Mouse (Mus musculus) embryonic fibroblast, embryonic 13.5 days (primary cell): ENCODE measurements around the gene H3f3a.

Experiments
- CTCF ChIP-seq: IDR thresholded peaks from 2 replicates; pipeline ENCODE4 v1.5.1; 2011; ENCODE audit warnings: mild to moderate bottlenecking, control low read depth, low read length, moderate library complexity, borderline replicate concordance; ENCODE audit not compliant: insufficient read depth
- POLR2A ChIP-seq: IDR thresholded peaks from 2 replicates; pipeline ENCODE4 v1.6.1; 2011; ENCODE audit warnings: low read depth, mild to moderate bottlenecking, control low read depth, low read length, moderate library complexity

- TF ChIP-seq CTCF (no peak), POLR2A (no peak)
These were observed 45.0 kb upstream of the H3f3a start for GRCm38 (mm10) chr1:180858763-180859162.
